Mouse (Mus musculus) forebrain, embryonic 12.5 days (tissue): ENCODE results near the gene Pusl1. TPM values are rescaled to one million over a fixed set of nuclear protein-coding genes. Genes with fewer than 3 reads are reported as not detected.

Experiments used
- ATAC-seq: fragments of 200-750 bp; cut with Nextera tagmentation; 2 replicates; pipeline ENCODE4 v1.8.0; 2017; ENCODE audit warnings: moderate TSS enrichment; ENCODE audit not compliant: low FRiP score
- H3K27ac ChIP-seq: fragments of 300-500 bp; sonication (generic); 2 replicates; pipeline ENCODE4 v1.5.1; 2016; ENCODE audit warnings: mild to moderate bottlenecking
- H3K27me3 ChIP-seq: fragments of 300-500 bp; sonication (generic); 2 replicates; pipeline ENCODE4 v1.6.1; 2016; ENCODE audit warnings: mild to moderate bottlenecking
- H3K36me3 ChIP-seq: fragments of 300-500 bp; sonication (generic); replicated peaks from 2 replicates; pipeline ENCODE4 v1.6.1; 2016; ENCODE audit warnings: mild to moderate bottlenecking
- H3K4me1 ChIP-seq: fragments of 300-500 bp; sonication (generic); 2 replicates; pipeline ENCODE4 v1.6.1; 2016
- H3K4me2 ChIP-seq: fragments of 300-500 bp; sonication (generic); 2 replicates; pipeline ENCODE4 v1.6.1; 2016; ENCODE audit warnings: mild to moderate bottlenecking, moderate library complexity
- H3K4me3 ChIP-seq: fragments of 300-500 bp; sonication (generic); replicated peaks from 2 replicates; pipeline ENCODE4 v1.5.1; 2016; ENCODE audit warnings: mild to moderate bottlenecking
- H3K9ac ChIP-seq: fragments of 300-500 bp; sonication (generic); 2 replicates; pipeline ENCODE4 v1.6.1; 2016; ENCODE audit warnings: mild to moderate bottlenecking
- H3K9me3 ChIP-seq: fragments of 300-500 bp; sonication (generic); 2 replicates; pipeline ENCODE4 v1.6.1; 2016
- WGBS: fragments of 180-500 bp; shearing (Covaris S2); methylation state at CpG from one replicate; pipeline ENCODE4 v1.1.7; 2016; 5-methylcytosine and 5-hydroxymethylcytosine counted together
- polyA plus RNA-seq: library from polyadenylated mRNA; unstranded; fragments of >200 nt; fragmentation: Nextera tagmentation; extraction: Ambion mirVana; gene quantifications from 2 replicates; pipeline ENCODE4 v1.2.1, GENCODE M21; 2016

The Pusl1 gene
- polyA plus RNA-seq, 1 experiment from 2014 or later: 48.8 TPM

DNA sequence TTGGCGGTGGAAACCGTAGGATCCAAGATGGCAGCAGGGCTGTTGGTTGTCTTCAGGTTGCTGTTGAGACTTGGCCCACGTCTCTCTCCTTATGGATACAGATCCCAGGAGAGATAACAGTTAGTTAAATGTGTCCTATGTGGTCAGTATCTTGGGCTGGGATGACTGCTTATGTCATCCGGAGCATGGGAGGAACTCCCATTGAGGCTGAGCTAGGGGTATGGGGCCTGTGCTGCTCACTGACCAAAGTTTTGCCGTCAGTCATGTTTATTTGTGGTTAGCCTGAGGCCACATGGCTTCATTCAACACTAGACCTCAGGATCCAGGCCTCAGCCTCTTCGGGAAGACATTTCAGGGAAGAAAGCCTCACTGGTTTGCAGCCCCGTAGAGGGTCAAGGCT, 20.2 kb downstream of the Pusl1 start:
- no peak overlapping the region for H3K9ac ChIP-seq
- no peak overlapping the region for H3K4me2 ChIP-seq
- ATAC-seq: no peak
- H3K9me3 ChIP-seq: no peaks in the 10 kb centered on the region
- H3K27me3 ChIP-seq: no peaks in the 10 kb centered on the region
- 95% methylated on average over 7 of the region's 7 CpGs for WGBS
- no peak overlapping the region for H3K4me3 ChIP-seq
- peaks cover 54% of the 10 kb centered on the region for H3K36me3 ChIP-seq
- no peak overlapping the region for H3K27ac ChIP-seq
- peaks cover 27% of the 10 kb centered on the region for H3K4me1 ChIP-seq

DNA sequence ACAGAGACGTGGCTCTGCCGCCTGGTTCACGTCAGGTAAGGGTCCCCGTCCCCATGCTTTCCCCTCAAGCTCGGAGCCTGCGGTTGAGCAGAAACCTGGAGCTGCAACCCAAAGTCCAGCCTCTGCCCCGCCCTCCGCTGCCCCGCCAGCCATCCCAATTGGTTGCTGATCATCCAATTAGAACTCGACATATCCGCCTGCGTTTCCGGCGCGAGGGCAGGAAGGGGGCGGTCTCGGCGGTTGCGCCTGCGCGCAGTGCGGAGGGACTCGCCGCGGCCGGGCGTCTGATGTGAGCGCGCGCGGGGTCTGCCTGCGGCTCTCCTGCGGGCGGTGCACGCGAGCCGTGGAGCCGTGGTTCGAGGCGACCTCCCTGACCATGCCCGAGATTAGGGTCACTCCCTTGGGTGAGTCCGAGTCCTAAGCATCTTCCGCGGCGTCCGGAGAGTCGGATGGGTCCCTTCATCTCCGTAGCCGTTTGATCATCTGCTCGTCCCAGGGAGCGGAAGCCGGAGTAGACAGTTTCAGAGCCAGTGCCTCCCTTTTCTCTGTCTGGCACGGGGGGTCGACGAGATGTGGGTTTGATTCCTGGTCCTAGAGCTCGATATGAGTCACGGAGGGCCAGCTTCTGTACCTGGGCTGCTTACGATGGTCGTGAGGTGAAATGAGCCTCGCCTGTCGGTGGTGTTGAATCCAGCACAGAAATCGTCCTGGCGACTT, 22.1 kb downstream of the Pusl1 start, which contains the start of the genes Cptp and Ints11:
Gene Cptp, minus strand, starts transcription at position 124 of the 717 bp plus-strand sequence.
Gene Ints11, plus strand, starts transcription at position 230 of the 717 bp plus-strand sequence.
- H3K9ac ChIP-seq: peak within 1 kb of the TSS; percentile 90
- peaks cover 27% of the 10 kb centered on the region for H3K4me1 ChIP-seq
- H3K9me3 ChIP-seq: no peaks in the 10 kb centered on the region
- ATAC-seq: peak; percentile 96
- under 1% methylated on average over 63 of the region's 63 CpGs for WGBS
- peak within 1 kb of the TSS; percentile 91 for H3K4me2 ChIP-seq
- H3K27me3 ChIP-seq: no peaks in the 10 kb centered on the region
- H3K27ac ChIP-seq: peak within 1 kb of the TSS; percentile 73
- H3K36me3 ChIP-seq: peaks cover 58% of the 10 kb centered on the region
- H3K4me3 ChIP-seq: peak within 1 kb of the TSS; percentile 78

- Histone ChIP-seq H3K4me2 (peak overlapping the region; percentile 91), H3K9ac (peak overlapping the region; percentile 90)
Measured at GRCm38 (mm10) chr4:155868614-155869298, 22.8 kb downstream of the Pusl1 start.

DNA sequence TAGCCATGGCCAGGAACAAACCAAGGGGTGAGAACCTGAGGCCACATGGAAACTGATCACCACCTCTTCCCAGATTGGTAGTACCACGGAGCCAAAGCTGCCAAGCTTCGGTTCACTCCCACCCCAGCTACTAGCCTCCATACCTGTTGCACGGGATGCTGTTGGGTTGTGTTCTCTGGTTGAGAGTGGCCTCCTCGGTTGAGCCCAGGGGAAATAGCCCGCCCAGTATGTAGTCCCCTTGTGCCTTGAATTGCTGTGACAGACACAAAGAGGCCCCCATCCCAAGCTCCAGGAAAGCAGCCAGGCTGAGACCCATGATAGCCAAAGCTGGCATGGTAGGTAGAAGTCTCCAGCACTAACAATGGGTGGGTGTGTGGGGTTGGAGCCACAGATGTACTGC, 28.6 kb downstream of the Pusl1 start, which contains the start of gene Tas1r3:
Gene Tas1r3, minus strand, starts transcription at position 362 of the 400 bp plus-strand sequence.
- no peak within 1 kb of the TSS for H3K4me2 ChIP-seq
- no peak within 1 kb of the TSS for H3K4me3 ChIP-seq
- peaks cover 63% of the 10 kb centered on the region for H3K36me3 ChIP-seq
- ATAC-seq: no peak
- no peak within 1 kb of the TSS for H3K9ac ChIP-seq
- H3K4me1 ChIP-seq: peaks cover under 1% of the 10 kb centered on the region
- WGBS: 74% methylated on average over 5 of the region's 5 CpGs
- no peaks in the 10 kb centered on the region for H3K9me3 ChIP-seq
- H3K27ac ChIP-seq: no peak within 1 kb of the TSS
- no peaks in the 10 kb centered on the region for H3K27me3 ChIP-seq

More at GRCm38 (mm10) chr4:155868614-155869298, 22.8 kb downstream of the Pusl1 start:
- Histone ChIP-seq H3K9me3 (no peaks in the 10 kb centered on the region), H3K27ac (0 out of 2 replicates have a peak overlapping the region, but pooled peaks have one; percentile 6), H3K4me3 (peak overlapping the region; percentile 78), H3K4me1 (peaks cover 27% of the 10 kb centered on the region), H3K36me3 (peaks cover 51% of the 10 kb centered on the region), H3K27me3 (no peaks in the 10 kb centered on the region)
- 11% methylated on average over 22 of the region's 22 CpGs for WGBS
- peak; percentile 2; the same call in 1 of the 2 replicates for ATAC-seq

- no peak for ATAC-seq
- no peak overlapping the region for H3K27ac ChIP-seq
- WGBS: 92% methylated on average over 7 of the region's 7 CpGs
- H3K4me3 ChIP-seq: no peak overlapping the region
- H3K9ac ChIP-seq: no peak overlapping the region
- no peak overlapping the region for H3K4me2 ChIP-seq
- H3K27me3 ChIP-seq: no peaks in the 10 kb centered on the region
- H3K4me1 ChIP-seq: no peaks in the 10 kb centered on the region
- H3K36me3 ChIP-seq: peaks cover 72% of the 10 kb centered on the region
- no peaks in the 10 kb centered on the region for H3K9me3 ChIP-seq
Measured at GRCm38 (mm10) chr4:155861787-155862186, 29.8 kb downstream of the Pusl1 start.

DNA sequence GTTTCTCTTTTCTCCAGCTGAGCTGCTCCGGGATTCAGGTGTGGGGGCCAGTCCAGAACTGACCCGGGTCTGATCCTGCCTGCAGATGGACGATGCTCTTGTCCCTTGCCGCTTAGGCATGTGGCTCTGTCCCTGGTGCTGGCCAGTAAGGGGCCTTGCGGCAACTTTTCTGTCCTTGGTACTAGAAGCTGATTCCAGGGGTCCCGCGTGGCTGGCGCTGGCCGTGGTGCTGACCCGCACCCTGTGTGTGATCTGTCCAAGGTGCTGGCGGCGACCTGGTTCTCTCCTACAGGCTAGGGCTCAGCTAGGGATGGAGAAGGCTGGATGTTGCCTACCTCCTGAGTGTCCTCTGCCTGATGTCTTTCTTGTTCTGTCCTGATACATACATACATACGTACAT, 32.3 kb downstream of the Pusl1 start:
- no peak overlapping the region for H3K27ac ChIP-seq
- H3K9me3 ChIP-seq: no peaks in the 10 kb centered on the region
- 30% methylated on average over 13 of the region's 13 CpGs for WGBS
- ATAC-seq: no peak
- no peak overlapping the region for H3K4me3 ChIP-seq
- H3K4me2 ChIP-seq: no peak overlapping the region
- peaks cover 74% of the 10 kb centered on the region for H3K36me3 ChIP-seq
- no peak overlapping the region for H3K9ac ChIP-seq
- no peaks in the 10 kb centered on the region for H3K27me3 ChIP-seq
- H3K4me1 ChIP-seq: no peaks in the 10 kb centered on the region

DNA sequence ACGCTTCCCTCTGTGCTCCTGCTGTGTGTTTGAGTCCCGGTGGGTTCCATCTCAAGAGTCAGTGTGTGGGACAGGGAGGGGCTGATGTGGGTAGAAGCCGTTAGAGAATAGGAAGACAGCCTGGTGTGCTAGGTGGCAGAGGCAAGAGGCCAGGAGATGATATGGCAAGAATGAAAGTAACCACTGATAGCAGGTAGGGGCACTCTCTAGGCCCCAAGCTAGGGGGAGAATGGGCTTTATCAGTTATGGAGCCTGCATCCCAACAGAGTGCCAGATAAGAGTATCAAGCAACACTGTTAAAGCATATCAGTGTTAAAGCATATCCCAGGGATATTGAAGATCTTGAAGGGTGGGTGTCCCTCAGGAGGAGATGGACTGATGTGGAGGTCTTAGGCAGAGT, 34.7 kb downstream of the Pusl1 start:
- H3K36me3 ChIP-seq: peaks cover 88% of the 10 kb centered on the region
- H3K4me3 ChIP-seq: no peak overlapping the region
- ATAC-seq: no peak
- no peaks in the 10 kb centered on the region for H3K27me3 ChIP-seq
- H3K9ac ChIP-seq: no peak overlapping the region
- no peak overlapping the region for H3K4me2 ChIP-seq
- no peaks in the 10 kb centered on the region for H3K4me1 ChIP-seq
- H3K9me3 ChIP-seq: no peaks in the 10 kb centered on the region
- WGBS: 83% methylated on average over 3 of the region's 3 CpGs
- H3K27ac ChIP-seq: no peak overlapping the region

DNA sequence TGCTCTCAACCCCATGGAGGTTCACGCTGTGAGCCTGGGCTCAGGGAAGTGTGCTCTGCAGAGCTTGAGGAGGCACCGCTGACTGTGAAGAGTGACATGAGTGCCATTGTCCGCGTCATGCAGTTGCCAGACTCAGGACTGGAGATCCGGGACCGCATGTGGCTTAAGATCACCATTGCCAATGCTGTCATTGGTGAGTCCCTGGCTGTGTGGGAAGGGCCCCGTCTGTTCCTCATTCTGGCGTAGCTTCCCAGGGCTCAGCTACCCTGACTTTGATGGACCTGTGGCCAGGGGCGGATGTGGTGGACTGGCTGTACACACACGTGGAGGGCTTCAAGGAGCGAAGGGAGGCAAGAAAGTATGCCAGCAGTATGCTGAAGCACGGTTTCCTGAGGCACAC, 35.5 kb downstream of the Pusl1 start:
- H3K27ac ChIP-seq: no peak overlapping the region
- ATAC-seq: no peak
- no peaks in the 10 kb centered on the region for H3K27me3 ChIP-seq
- no peak overlapping the region for H3K9ac ChIP-seq
- H3K4me2 ChIP-seq: no peak overlapping the region
- H3K4me3 ChIP-seq: no peak overlapping the region
- WGBS: 90% methylated on average over 12 of the region's 12 CpGs
- no peaks in the 10 kb centered on the region for H3K4me1 ChIP-seq
- peaks cover 82% of the 10 kb centered on the region for H3K36me3 ChIP-seq
- no peaks in the 10 kb centered on the region for H3K9me3 ChIP-seq

GRCm38 (mm10) chr4:155854991-155855390, 36.6 kb downstream of the Pusl1 start:
- H3K27ac ChIP-seq: no peak overlapping the region
- no peak overlapping the region for H3K4me2 ChIP-seq
- H3K4me3 ChIP-seq: no peak overlapping the region
- no peak overlapping the region for H3K9ac ChIP-seq
- 93% methylated on average over 12 of the region's 12 CpGs for WGBS
- H3K27me3 ChIP-seq: no peaks in the 10 kb centered on the region
- H3K4me1 ChIP-seq: peaks cover 5% of the 10 kb centered on the region
- ATAC-seq: no peak
- H3K9me3 ChIP-seq: no peaks in the 10 kb centered on the region
- H3K36me3 ChIP-seq: peaks cover 71% of the 10 kb centered on the region

DNA sequence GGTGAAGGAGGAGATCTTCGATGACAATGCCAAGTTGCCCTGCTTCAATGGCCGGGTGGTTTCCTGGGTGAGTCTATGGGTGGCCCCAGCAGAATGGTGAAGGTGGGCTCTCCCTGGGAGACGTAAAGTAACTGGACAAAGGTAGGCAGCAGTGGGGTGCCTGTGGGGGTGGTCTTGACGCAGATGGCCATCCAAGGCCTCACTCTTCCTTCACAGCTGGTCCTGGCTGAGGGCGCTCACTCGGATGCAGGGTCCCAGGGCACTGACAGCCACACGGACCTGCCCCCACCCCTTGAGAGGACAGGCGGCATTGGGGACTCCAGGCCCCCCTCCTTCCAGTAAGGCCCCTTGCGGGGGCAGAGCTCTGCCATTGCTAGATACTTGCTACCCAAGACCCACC, 38.2 kb downstream of the Pusl1 start:
- H3K4me2 ChIP-seq: no peak overlapping the region
- H3K9me3 ChIP-seq: no peaks in the 10 kb centered on the region
- ATAC-seq: no peak
- 90% methylated on average over 9 of the region's 9 CpGs for WGBS
- no peak overlapping the region for H3K9ac ChIP-seq
- no peak overlapping the region for H3K27ac ChIP-seq
- H3K4me1 ChIP-seq: peaks cover 21% of the 10 kb centered on the region
- no peaks in the 10 kb centered on the region for H3K27me3 ChIP-seq
- H3K36me3 ChIP-seq: peaks cover 55% of the 10 kb centered on the region
- no peak overlapping the region for H3K4me3 ChIP-seq

- Histone ChIP-seq H3K36me3 (peaks cover 41% of the 10 kb centered on the region), H3K9me3 (no peaks in the 10 kb centered on the region), H3K9ac (peak overlapping the region; percentile 17; the same call in 1 of the 2 replicates), H3K27me3 (no peaks in the 10 kb centered on the region), H3K27ac (peak overlapping the region; percentile 25; the same call in 1 of the 2 replicates), H3K4me1 (peaks cover 26% of the 10 kb centered on the region), H3K4me3 (no peak overlapping the region), H3K4me2 (no peak overlapping the region)
- 89% methylated on average over 2 of the region's 2 CpGs for WGBS
- ATAC-seq: no peak
Measured at GRCm38 (mm10) chr4:155851951-155852411, 39.6 kb downstream of the Pusl1 start.

- no peak overlapping the region for H3K4me2 ChIP-seq
- no peak overlapping the region; the same call in 1 of the 2 replicates for H3K9ac ChIP-seq
- H3K27me3 ChIP-seq: no peaks in the 10 kb centered on the region
- peaks cover 32% of the 10 kb centered on the region for H3K4me1 ChIP-seq
- WGBS: 91% methylated on average over 3 of the region's 3 CpGs
- H3K27ac ChIP-seq: no peak overlapping the region
- H3K9me3 ChIP-seq: no peaks in the 10 kb centered on the region
- peaks cover 35% of the 10 kb centered on the region for H3K36me3 ChIP-seq
- no peak for ATAC-seq
- H3K4me3 ChIP-seq: no peak overlapping the region
Measured at GRCm38 (mm10) chr4:155851368-155851767, 40.2 kb downstream of the Pusl1 start.
